Mouse (Mus musculus) cerebellum, adult 2 months (tissue): ENCODE data around the gene Ap1b1.

Source experiments
- CTCF ChIP-seq: fragments of 200-500 bp; IDR thresholded peaks from 2 replicates; pipeline ENCODE4 v1.5.1; 2011; ENCODE audit warnings: low read depth, mild to moderate bottlenecking, control low read depth, low read length, moderate library complexity, borderline replicate concordance; ENCODE audit not compliant: insufficient read depth
- POLR2A ChIP-seq: fragments of 200-500 bp; IDR thresholded peaks from 2 replicates; pipeline ENCODE4 v1.6.1; 2011; ENCODE audit warnings: low read length, control low read depth, borderline replicate concordance; ENCODE audit not compliant: insufficient read depth

DNA sequence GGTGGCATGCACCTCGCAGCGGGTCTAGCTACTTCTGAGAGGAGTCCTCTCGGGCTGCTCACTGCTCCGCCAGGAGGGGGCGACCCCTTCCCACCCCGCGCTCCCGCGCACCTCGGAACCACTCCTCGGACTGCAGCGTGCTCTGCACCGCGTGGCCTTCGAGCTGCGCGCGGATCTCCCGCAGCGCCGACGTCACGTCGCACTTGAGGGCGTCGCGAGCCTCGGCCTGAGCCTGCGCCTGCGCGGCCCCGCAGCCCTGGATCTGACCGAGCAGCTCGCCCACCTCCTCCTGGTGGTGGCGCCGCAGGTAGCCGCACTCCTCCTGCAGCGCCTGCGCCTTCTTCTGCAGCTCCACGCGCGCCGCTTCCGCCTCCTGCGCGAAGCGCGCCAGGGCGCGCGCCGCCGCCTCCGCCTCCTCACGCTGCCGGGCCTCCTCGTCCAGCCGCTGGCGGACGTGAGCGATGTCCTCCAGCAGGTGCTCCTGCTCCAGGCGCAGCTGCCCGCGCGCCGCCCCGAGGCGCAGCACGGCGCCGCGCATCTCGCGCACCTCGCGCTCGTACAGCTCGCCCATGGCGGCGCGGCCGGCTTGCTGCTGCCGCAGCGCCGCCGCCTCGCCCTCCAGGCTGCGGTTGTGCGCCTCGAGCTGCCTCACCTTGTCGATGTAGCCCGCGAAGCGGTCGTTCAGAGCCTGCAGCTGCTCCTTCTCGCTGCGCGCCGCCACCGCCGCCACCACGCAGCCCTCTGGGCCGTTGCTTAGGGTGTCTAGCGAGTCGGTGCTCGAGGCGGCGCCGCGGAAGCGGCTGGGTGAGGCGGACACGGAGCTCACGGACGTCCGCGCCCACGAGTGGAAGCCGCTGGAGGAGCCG is 39.4 kb upstream of the Ap1b1 start:
- peak; percentile 24; the same call in 1 of the 2 replicates for TF ChIP-seq CTCF
- TF ChIP-seq POLR2A: 0 out of 2 replicates have a peak, but pooled peaks have one; percentile 19
